Mouse (Mus musculus) kidney, embryonic 14.5 days (tissue): ENCODE measurements around the gene Spock1. TPM values are rescaled to one million over a fixed set of nuclear protein-coding genes. Genes with fewer than 3 reads are reported as not detected.

ENCODE experiments used
- ATAC-seq: fragments of 200-750 bp; cut with Nextera tagmentation; 2 replicates; pipeline ENCODE4 v1.8.0; 2017; ENCODE audit warnings: moderate number of reproducible peaks, mild to moderate bottlenecking, moderate TSS enrichment, moderate library complexity; ENCODE audit not compliant: low FRiP score, low TSS enrichment
- H3K27ac ChIP-seq: fragments of 300-500 bp; sonication (generic); 2 replicates; pipeline ENCODE4 v1.5.1; 2014; ENCODE audit warnings: low read depth, mild to moderate bottlenecking, low read length, moderate library complexity, mixed read lengths
- H3K27me3 ChIP-seq: fragments of 300-500 bp; sonication (generic); 2 replicates; pipeline ENCODE4 v1.6.1; 2014; ENCODE audit warnings: mild to moderate bottlenecking, low read length; ENCODE audit not compliant: control insufficient read depth, insufficient read depth
- H3K36me3 ChIP-seq: fragments of 300-500 bp; sonication (generic); 2 replicates; pipeline ENCODE4 v1.6.1; 2014; ENCODE audit warnings: low read length, mixed read lengths; ENCODE audit not compliant: control insufficient read depth, insufficient read depth
- H3K4me1 ChIP-seq: fragments of 300-500 bp; sonication (generic); 2 replicates; pipeline ENCODE4 v1.6.1; 2014; ENCODE audit warnings: low read length, mixed read lengths; ENCODE audit not compliant: control insufficient read depth, insufficient read depth
- H3K4me2 ChIP-seq: fragments of 300-500 bp; sonication (generic); replicated peaks from 2 replicates; pipeline ENCODE4 v1.6.1; 2014; ENCODE audit warnings: low read depth, mild to moderate bottlenecking, low read length
- H3K4me3 ChIP-seq: fragments of 300-500 bp; sonication (generic); 2 replicates; pipeline ENCODE4 v1.5.1; 2014; ENCODE audit warnings: mild to moderate bottlenecking, low read length
- H3K9ac ChIP-seq: fragments of 300-500 bp; sonication (generic); 2 replicates; pipeline ENCODE4 v1.6.1; 2014; ENCODE audit warnings: low read depth, mild to moderate bottlenecking, low read length, moderate library complexity
- H3K9me3 ChIP-seq: fragments of 300-500 bp; sonication (generic); 2 replicates; pipeline ENCODE4 v1.6.1; 2016; ENCODE audit warnings: low read length; ENCODE audit not compliant: control insufficient read depth
- WGBS: fragments of 180-500 bp; shearing (Covaris S2); extraction: QIAGEN DNeasy Blood & Tissue Kit; methylation state at CpG from one replicate; pipeline ENCODE4 v1.1.7; 2014; 5-methylcytosine and 5-hydroxymethylcytosine counted together
- polyA plus RNA-seq: library from polyadenylated mRNA; unstranded; fragments of >200 nt; fragmentation: Nextera tagmentation; extraction: Ambion mirVana; gene quantifications from 2 replicates; pipeline ENCODE4 v1.2.1, GENCODE M21; 2014

The Spock1 gene
- polyA plus RNA-seq, 1 experiment from 2014 or later: 0.50 TPM

DNA sequence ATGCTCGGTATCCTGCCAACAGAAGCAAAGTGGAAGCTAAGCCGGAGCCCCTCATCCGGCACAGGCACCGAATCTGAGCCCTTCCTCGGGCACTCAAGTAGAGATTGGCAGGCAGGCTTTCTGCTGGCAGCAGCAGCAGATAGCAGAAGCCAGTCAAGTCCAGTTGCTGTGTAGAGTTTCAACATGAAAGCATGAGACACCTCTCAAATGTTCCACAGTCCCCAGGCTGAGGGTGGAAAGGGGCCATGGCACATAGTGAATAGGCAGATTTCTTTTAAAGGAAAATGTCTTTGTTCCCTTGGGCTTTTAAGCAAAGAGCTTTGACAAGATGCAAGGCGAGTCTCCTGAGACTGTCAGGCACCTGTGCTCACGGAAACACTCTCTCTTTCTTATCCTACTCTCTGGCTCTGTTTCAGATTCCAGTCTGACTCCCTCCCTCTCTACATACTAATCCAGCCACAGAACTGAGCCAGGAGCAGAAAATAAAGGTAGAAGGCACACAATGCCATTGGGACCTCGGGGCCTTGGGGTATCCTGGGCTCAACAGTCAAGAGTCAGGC is 371.1 kb downstream of the Spock1 start:
- H3K9ac ChIP-seq: no peak overlapping the region
- H3K4me1 ChIP-seq: no peaks in the 10 kb centered on the region
- 85% methylated on average over 8 of the region's 8 CpGs for WGBS
- no peak for ATAC-seq
- no peaks in the 10 kb centered on the region for H3K9me3 ChIP-seq
- H3K36me3 ChIP-seq: no peaks in the 10 kb centered on the region
- H3K27ac ChIP-seq: no peak overlapping the region
- no peak overlapping the region for H3K4me2 ChIP-seq
- no peak overlapping the region for H3K4me3 ChIP-seq
- peaks cover 4% of the 10 kb centered on the region; the same call in 1 of the 2 replicates for H3K27me3 ChIP-seq

DNA sequence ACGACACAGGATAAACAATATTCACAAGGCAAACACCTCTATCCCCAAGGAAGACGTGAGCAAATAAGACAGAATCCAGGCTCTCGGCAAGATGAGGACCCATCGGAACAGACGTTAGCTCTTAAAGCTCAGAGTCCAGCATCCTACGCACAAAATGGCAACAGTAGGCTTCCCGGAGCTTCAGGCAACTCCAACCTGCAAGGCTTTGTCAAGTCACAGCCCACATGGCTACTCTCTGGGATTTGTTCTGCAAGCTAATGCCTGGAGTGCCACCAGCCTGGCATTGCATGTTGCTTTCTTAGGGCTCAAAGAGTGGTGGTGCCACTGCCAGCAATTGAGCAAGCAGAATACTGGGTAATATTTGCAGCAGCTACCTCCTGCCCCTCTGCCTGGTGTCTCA is 373.8 kb downstream of the Spock1 start:
- no peaks in the 10 kb centered on the region for H3K36me3 ChIP-seq
- no peak overlapping the region for H3K9ac ChIP-seq
- H3K27me3 ChIP-seq: peaks cover 4% of the 10 kb centered on the region; the same call in 1 of the 2 replicates
- H3K4me2 ChIP-seq: no peak overlapping the region
- H3K4me1 ChIP-seq: no peaks in the 10 kb centered on the region
- H3K9me3 ChIP-seq: no peaks in the 10 kb centered on the region
- WGBS: 84% methylated on average over 7 of the region's 7 CpGs
- ATAC-seq: no peak
- no peak overlapping the region for H3K4me3 ChIP-seq
- no peak overlapping the region for H3K27ac ChIP-seq

DNA sequence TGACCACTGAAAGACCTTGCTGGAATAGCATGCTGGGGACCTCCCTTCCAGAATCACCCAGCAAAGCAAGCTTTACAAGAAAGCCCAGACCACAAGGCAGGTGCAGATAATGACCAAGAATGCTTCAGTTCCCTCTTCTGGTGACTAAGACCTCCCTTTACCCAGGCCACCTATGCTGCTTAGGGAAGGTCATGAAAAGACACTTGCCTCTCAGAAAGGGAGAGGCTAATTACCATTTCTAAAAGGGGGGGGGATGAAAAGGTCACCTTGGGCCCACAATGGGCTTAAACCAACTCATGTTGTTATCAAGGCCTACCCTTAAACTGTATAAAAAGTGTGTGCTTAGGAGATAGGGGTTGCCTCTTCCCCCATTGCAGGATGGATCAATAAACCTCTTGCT is 382.2 kb downstream of the Spock1 start:
- H3K27me3 ChIP-seq: no peaks in the 10 kb centered on the region
- no peak overlapping the region for H3K9ac ChIP-seq
- no peaks in the 10 kb centered on the region for H3K9me3 ChIP-seq
- no peaks in the 10 kb centered on the region for H3K4me1 ChIP-seq
- H3K36me3 ChIP-seq: no peaks in the 10 kb centered on the region
- no peak overlapping the region for H3K27ac ChIP-seq
- H3K4me3 ChIP-seq: no peak overlapping the region
- no peak overlapping the region for H3K4me2 ChIP-seq
- ATAC-seq: no peak

DNA sequence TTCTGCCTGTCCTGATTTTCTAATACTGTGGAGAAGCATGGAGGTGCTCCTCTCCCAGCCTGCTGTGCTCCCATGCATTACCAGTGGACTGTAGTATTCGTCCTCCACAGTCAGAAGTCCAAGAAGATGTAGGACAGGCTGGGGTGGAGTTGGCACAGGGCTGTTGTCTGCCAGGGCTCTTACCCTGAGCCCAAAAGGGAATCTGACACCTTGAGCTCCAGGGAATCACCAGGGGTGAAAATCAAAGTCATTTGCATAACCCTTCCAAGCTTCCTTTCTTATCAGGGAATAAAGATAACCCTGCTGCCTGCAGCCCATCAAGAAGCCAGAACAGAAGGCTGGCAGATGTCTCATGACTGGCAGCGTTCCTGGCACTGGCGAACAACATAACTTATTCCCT is 383.6 kb downstream of the Spock1 start:
- H3K36me3 ChIP-seq: no peaks in the 10 kb centered on the region
- H3K27ac ChIP-seq: no peak overlapping the region
- ATAC-seq: no peak
- H3K27me3 ChIP-seq: no peaks in the 10 kb centered on the region
- no peaks in the 10 kb centered on the region for H3K4me1 ChIP-seq
- no peak overlapping the region for H3K9ac ChIP-seq
- 78% methylated on average over 3 of the region's 3 CpGs for WGBS
- H3K4me3 ChIP-seq: no peak overlapping the region
- no peak overlapping the region for H3K4me2 ChIP-seq
- no peaks in the 10 kb centered on the region for H3K9me3 ChIP-seq

DNA sequence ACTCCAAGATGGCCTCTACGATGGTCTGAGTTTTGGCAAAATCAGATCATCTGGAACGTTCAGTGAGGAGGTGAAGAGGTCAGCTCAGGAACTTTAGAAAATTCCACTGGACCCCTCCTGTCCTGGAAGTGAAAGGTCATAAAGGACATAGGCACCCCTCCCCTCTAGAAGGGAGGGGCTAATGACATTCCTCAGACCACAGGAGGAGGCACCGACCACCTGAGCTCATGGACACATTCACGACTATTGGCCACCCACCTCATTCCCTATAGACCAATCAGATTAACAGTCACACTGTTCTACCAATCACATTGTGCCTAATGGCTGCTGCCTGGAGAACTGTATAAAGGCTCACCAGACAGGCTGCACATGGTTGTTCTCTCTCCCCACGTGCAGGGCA is 384.8 kb downstream of the Spock1 start:
- no peak overlapping the region for H3K4me2 ChIP-seq
- no peak overlapping the region for H3K27ac ChIP-seq
- no peak for ATAC-seq
- H3K36me3 ChIP-seq: no peaks in the 10 kb centered on the region
- WGBS: 80% methylated on average over 5 of the region's 5 CpGs
- H3K27me3 ChIP-seq: no peaks in the 10 kb centered on the region
- H3K4me3 ChIP-seq: no peak overlapping the region
- H3K9ac ChIP-seq: no peak overlapping the region
- H3K4me1 ChIP-seq: no peaks in the 10 kb centered on the region
- no peaks in the 10 kb centered on the region for H3K9me3 ChIP-seq

DNA sequence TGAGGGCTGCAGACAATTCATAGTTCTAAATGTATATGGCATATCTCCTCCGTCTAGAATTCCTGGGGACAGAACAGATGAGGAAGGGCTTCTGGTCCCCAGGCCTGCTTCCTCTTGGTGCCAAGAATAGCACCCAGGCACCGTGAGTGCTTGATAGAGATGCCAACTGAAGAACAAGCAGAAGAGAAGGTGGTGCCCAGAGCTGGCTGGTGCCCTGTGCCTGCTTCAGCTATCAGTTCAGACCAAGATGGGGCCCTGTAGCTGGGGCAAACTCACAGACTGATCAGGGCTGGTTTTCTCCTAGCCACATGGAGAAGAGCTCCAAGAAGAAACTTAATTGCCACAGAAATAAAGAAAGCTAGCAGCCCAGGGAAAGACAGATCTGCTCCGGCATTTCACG is 385.8 kb downstream of the Spock1 start:
- Histone ChIP-seq H3K27me3 (no peaks in the 10 kb centered on the region), H3K9ac (no peak overlapping the region), H3K36me3 (no peaks in the 10 kb centered on the region), H3K4me2 (no peak overlapping the region), H3K9me3 (no peaks in the 10 kb centered on the region), H3K27ac (no peak overlapping the region), H3K4me3 (no peak overlapping the region), H3K4me1 (no peaks in the 10 kb centered on the region)
- WGBS: 74% methylated on average over 4 of the region's 4 CpGs
- no peak for ATAC-seq

DNA sequence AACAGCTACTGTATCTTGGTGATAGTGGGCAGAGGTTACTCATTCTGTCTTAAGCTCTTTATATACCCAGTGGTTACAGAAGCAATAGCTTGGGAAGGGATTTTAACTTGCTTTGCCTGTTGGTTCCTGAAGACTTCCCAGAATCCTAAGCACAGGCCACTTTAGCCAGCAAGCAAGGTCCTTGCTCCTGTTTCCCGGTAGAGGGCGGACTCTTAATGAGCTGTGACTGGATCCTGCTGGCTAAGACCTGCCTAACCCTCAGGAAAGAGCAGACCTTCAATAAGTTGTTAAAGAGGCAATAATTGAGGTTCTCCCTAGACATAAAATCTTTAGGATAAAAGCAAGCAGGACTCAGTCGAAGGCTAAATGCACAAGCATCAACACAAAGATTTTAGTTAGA is 387.0 kb downstream of the Spock1 start:
- H3K9me3 ChIP-seq: no peaks in the 10 kb centered on the region
- no peaks in the 10 kb centered on the region for H3K4me1 ChIP-seq
- no peaks in the 10 kb centered on the region for H3K27me3 ChIP-seq
- 14% methylated on average over 3 of the region's 3 CpGs for WGBS
- no peaks in the 10 kb centered on the region for H3K36me3 ChIP-seq
- H3K9ac ChIP-seq: no peak overlapping the region
- no peak for ATAC-seq
- no peak overlapping the region for H3K4me2 ChIP-seq
- no peak overlapping the region for H3K4me3 ChIP-seq
- no peak overlapping the region for H3K27ac ChIP-seq

DNA sequence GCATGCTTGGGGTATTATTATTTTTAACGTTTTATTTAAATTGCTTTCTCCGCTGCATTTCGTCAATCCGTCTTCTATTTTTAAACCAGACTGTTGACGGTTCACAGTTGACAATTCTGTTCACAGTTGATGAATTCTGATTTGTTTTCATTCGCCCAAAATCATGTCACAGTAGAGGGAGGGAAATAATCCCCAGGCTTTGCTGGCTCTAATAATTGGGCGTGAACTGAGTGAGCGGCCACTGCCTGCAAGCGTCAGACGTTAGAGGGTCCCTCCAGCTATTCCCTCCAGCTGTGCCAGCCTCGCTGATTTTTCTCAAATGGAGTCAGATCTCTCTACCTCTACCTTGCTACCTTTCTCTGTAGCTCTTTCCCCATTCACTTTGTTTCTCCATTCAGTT is 388.3 kb downstream of the Spock1 start:
- Histone ChIP-seq H3K36me3 (no peaks in the 10 kb centered on the region), H3K9me3 (no peaks in the 10 kb centered on the region), H3K4me1 (no peaks in the 10 kb centered on the region), H3K9ac (no peak overlapping the region), H3K4me3 (no peak overlapping the region), H3K4me2 (no peak overlapping the region), H3K27me3 (no peaks in the 10 kb centered on the region), H3K27ac (no peak overlapping the region)
- ATAC-seq: no peak
- 73% methylated on average over 11 of the region's 11 CpGs for WGBS

DNA sequence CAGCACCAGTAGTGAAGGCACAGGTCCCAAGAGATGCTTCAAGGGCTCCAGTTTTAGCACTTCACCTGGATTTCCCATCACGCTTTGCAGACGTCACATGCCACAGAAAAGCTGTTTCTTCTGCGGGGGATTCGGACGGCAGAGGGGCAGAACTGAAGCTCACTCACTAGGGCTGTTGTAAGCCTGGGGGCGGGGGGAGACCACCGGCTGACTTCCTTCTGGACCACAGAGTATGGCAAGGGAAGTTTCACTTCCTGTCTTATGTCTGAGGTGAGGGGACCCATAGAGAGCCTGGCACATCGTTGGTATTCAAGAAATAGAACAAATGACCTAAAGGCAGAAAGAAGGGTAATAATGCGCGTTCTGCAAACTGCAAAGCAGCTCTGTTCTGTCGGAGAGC is 392.4 kb downstream of the Spock1 start:
- H3K4me2 ChIP-seq: no peak overlapping the region
- no peaks in the 10 kb centered on the region for H3K4me1 ChIP-seq
- H3K4me3 ChIP-seq: no peak overlapping the region
- ATAC-seq: no peak
- H3K27ac ChIP-seq: no peak overlapping the region
- H3K9ac ChIP-seq: no peak overlapping the region
- no peaks in the 10 kb centered on the region for H3K27me3 ChIP-seq
- 86% methylated on average over 11 of the region's 11 CpGs for WGBS
- no peaks in the 10 kb centered on the region for H3K9me3 ChIP-seq
- no peaks in the 10 kb centered on the region for H3K36me3 ChIP-seq
